Mouse (Mus musculus): ENCODE measurements around the gene Usp30. TPM values are rescaled to one million over a fixed set of nuclear protein-coding genes. Genes with fewer than 3 reads are reported as not detected.

Gene Usp30
- polyA plus RNA-seq (2012; rRNA removed), result 71.5 and 85.1 TPM in 2 replicates

DNA sequence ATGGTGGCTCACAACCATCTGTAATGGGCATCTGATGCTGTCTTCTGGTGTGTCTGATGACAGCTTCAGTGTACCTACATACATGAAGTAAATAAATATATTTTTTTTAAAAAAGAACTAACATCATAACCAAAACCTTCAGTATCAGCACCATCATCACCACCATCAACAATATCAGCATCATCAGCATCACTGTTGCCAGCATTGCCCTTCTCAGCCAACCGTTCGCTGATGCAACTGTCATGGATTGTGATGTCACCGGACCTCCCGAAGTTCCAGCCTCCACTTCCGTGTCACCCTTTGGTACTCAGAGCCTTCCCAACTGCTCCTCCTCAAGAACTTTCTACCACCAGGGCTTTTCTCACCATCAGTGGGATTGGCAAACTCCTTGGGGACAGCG is at the start of gene Usp30:
Gene Usp30, plus strand, starts transcription at position 301 of the 400 bp plus-strand sequence.
- Histone ChIP-seq H3K4me3 (ENCODE audit: control insufficient read depth, low read depth, low read length) (peak within 1 kb of the TSS; percentile 90), H3K36me3 (ENCODE audit: control insufficient read depth, insufficient read depth, low read length) (no peaks in the 10 kb centered on the region), H3K27ac (ENCODE audit: control insufficient read depth, insufficient read depth, low read depth, low read length) (peak within 1 kb of the TSS; percentile 78), H3K4me1 (ENCODE audit: control insufficient read depth, insufficient read depth, low read length) (peaks cover 2% of the 10 kb centered on the region; the same call in 1 of the 2 replicates), H3K27me3 (ENCODE audit: control insufficient read depth, insufficient read depth, low read length) (no peaks in the 10 kb centered on the region)
- TF ChIP-seq POLR2A (IDR thresholded peaks at IDR 0.05; ENCODE audit: control insufficient read depth, low read depth, low read length), result peak; percentile 74; the same call in 1 of the 2 replicates
- no peak for TF ChIP-seq CTCF (IDR thresholded peaks at IDR 0.05; ENCODE audit: control insufficient read depth, insufficient read depth, insufficient replicate concordance, low read depth, low read length)

GRCm38 (mm10) chr5:114024390-114024789 is 40.9 kb upstream of the Usp30 start:
- H3K4me3 ChIP-seq (ENCODE audit: control insufficient read depth, low read depth, low read length), result no peak overlapping the region
- TF ChIP-seq POLR2A (IDR thresholded peaks at IDR 0.05; ENCODE audit: control insufficient read depth, low read depth, low read length) (no peak), CTCF (IDR thresholded peaks at IDR 0.05; ENCODE audit: control insufficient read depth, insufficient read depth, insufficient replicate concordance, low read depth, low read length) (no peak)
- H3K4me1 ChIP-seq (ENCODE audit: control insufficient read depth, insufficient read depth, low read length), result peaks cover 3% of the 10 kb centered on the region; the same call in 1 of the 2 replicates
- H3K27ac ChIP-seq (ENCODE audit: control insufficient read depth, insufficient read depth, low read depth, low read length), result no peak overlapping the region
- no peaks in the 10 kb centered on the region for H3K27me3 ChIP-seq (ENCODE audit: control insufficient read depth, insufficient read depth, low read length)
- no peaks in the 10 kb centered on the region for H3K36me3 ChIP-seq (ENCODE audit: control insufficient read depth, insufficient read depth, low read length)

- Histone ChIP-seq H3K4me3 (ENCODE audit: control insufficient read depth, low read depth, low read length) (no peak overlapping the region), H3K36me3 (ENCODE audit: control insufficient read depth, insufficient read depth, low read length) (no peaks in the 10 kb centered on the region), H3K4me1 (ENCODE audit: control insufficient read depth, insufficient read depth, low read length) (peaks cover 3% of the 10 kb centered on the region; the same call in 1 of the 2 replicates), H3K27ac (ENCODE audit: control insufficient read depth, insufficient read depth, low read depth, low read length) (no peak overlapping the region), H3K27me3 (ENCODE audit: control insufficient read depth, insufficient read depth, low read length) (no peaks in the 10 kb centered on the region)
- TF ChIP-seq CTCF (IDR thresholded peaks at IDR 0.05; ENCODE audit: control insufficient read depth, insufficient read depth, insufficient replicate concordance, low read depth, low read length), result no peak
- TF ChIP-seq POLR2A (IDR thresholded peaks at IDR 0.05; ENCODE audit: control insufficient read depth, low read depth, low read length), result no peak
Measured at GRCm38 (mm10) chr5:114024885-114025284, 40.4 kb upstream of the Usp30 start.

GRCm38 (mm10) chr5:114027217-114027944 is 37.9 kb upstream of the Usp30 start:
- H3K27me3 ChIP-seq (ENCODE audit: control insufficient read depth, insufficient read depth, low read length), result no peaks in the 10 kb centered on the region
- TF ChIP-seq POLR2A (IDR thresholded peaks at IDR 0.05; ENCODE audit: control insufficient read depth, low read depth, low read length) (no peak), CTCF (IDR thresholded peaks at IDR 0.05; ENCODE audit: control insufficient read depth, insufficient read depth, insufficient replicate concordance, low read depth, low read length) (no peak)
- no peak overlapping the region for H3K27ac ChIP-seq (ENCODE audit: control insufficient read depth, insufficient read depth, low read depth, low read length)

DNA sequence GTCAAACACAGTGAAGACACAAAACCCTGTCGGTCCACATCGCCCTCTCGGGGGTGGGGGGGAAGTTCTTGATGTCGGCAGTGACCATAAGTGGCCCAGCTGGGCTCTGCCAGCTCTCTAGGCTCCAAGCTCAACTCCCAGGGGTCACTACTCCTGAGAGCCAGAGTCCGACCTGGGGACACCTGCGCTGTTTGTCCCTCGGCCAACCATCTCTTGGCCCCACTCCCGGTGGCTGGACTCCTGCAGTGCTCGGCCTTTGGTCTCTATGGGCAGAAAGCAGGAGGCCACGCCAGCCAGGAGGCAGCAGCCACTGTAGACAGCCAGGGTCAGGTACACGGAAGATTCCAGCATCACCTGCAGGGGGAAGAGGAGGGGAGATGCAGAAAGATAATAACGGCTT is 37.1 kb upstream of the Usp30 start:
- H3K4me1 ChIP-seq (ENCODE audit: control insufficient read depth, insufficient read depth, low read length), result peaks cover 7% of the 10 kb centered on the region
- H3K27me3 ChIP-seq (ENCODE audit: control insufficient read depth, insufficient read depth, low read length), result no peaks in the 10 kb centered on the region
- H3K36me3 ChIP-seq (ENCODE audit: control insufficient read depth, insufficient read depth, low read length), result no peaks in the 10 kb centered on the region
- H3K27ac ChIP-seq (ENCODE audit: control insufficient read depth, insufficient read depth, low read depth, low read length), result no peak overlapping the region
- H3K4me3 ChIP-seq (ENCODE audit: control insufficient read depth, low read depth, low read length), result no peak overlapping the region
- TF ChIP-seq POLR2A (IDR thresholded peaks at IDR 0.05; ENCODE audit: control insufficient read depth, low read depth, low read length), result no peak
- no peak for TF ChIP-seq CTCF (IDR thresholded peaks at IDR 0.05; ENCODE audit: control insufficient read depth, insufficient read depth, insufficient replicate concordance, low read depth, low read length)

More at GRCm38 (mm10) chr5:114027217-114027944, 37.9 kb upstream of the Usp30 start:
- H3K4me3 ChIP-seq (ENCODE audit: control insufficient read depth, low read depth, low read length), result no peak overlapping the region
- H3K36me3 ChIP-seq (ENCODE audit: control insufficient read depth, insufficient read depth, low read length), result no peaks in the 10 kb centered on the region
- peaks cover 7% of the 10 kb centered on the region for H3K4me1 ChIP-seq (ENCODE audit: control insufficient read depth, insufficient read depth, low read length)

DNA sequence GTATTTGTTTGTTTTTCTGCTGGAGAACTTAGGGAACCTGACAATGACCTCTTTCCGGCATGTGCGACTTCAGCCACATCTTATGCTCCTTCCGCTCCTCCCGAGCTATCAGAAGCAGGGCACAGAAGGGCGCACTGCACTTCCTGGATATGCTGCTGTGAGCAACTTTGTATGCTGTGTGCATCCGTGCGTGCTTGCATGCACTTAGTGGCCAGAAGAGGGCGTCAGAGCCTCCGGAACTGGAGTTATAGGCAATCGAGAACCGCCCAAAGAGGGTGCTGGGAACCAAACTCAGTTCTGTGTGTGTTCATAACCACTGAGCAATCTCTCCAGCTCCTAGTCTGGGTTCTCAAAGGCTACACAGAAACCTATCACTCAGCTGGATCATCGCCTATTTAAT is 34.6 kb upstream of the Usp30 start:
- H3K27ac ChIP-seq (ENCODE audit: control insufficient read depth, insufficient read depth, low read depth, low read length), result no peak overlapping the region
- H3K36me3 ChIP-seq (ENCODE audit: control insufficient read depth, insufficient read depth, low read length), result no peaks in the 10 kb centered on the region
- no peak for TF ChIP-seq POLR2A (IDR thresholded peaks at IDR 0.05; ENCODE audit: control insufficient read depth, low read depth, low read length)
- peak; percentile 26; the same call in 1 of the 2 replicates for TF ChIP-seq CTCF (IDR thresholded peaks at IDR 0.05; ENCODE audit: control insufficient read depth, insufficient read depth, insufficient replicate concordance, low read depth, low read length)
- no peak overlapping the region for H3K4me3 ChIP-seq (ENCODE audit: control insufficient read depth, low read depth, low read length)
- H3K27me3 ChIP-seq (ENCODE audit: control insufficient read depth, insufficient read depth, low read length), result no peaks in the 10 kb centered on the region
- H3K4me1 ChIP-seq (ENCODE audit: control insufficient read depth, insufficient read depth, low read length), result peaks cover 5% of the 10 kb centered on the region

DNA sequence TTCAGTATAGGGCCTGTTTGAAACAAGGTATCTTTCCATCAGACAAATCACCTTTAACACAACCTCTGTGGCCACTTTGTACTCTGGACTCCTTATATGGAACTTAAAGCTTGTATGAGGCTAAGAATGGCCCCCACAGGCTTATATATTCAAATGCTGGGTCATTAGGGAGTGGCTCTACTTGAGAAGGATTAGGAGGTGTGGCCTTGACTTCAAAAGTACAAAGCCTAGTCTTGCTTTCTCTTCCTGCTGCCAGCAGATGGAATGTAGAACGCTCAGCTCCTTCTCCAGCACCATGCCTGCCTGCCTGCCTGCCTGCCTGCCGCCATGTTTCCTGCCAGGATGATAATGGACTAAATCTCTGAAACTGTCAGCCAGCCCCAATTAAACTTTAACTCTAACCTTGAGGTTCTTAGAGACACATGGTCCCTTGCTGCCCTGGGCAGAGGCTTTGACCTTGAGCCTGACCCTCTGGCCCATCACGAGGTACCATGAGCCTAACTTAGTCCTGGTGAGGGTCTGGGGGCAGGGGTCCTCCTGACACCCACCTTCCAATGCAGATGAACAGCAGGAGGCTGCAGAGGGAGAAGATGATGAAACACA is 33.0 kb upstream of the Usp30 start:
- Histone ChIP-seq H3K27me3 (ENCODE audit: control insufficient read depth, insufficient read depth, low read length) (no peaks in the 10 kb centered on the region), H3K4me1 (ENCODE audit: control insufficient read depth, insufficient read depth, low read length) (peaks cover 5% of the 10 kb centered on the region), H3K36me3 (ENCODE audit: control insufficient read depth, insufficient read depth, low read length) (no peaks in the 10 kb centered on the region), H3K27ac (ENCODE audit: control insufficient read depth, insufficient read depth, low read depth, low read length) (no peak overlapping the region), H3K4me3 (ENCODE audit: control insufficient read depth, low read depth, low read length) (no peak overlapping the region)
- no peak for TF ChIP-seq POLR2A (IDR thresholded peaks at IDR 0.05; ENCODE audit: control insufficient read depth, low read depth, low read length)
- no peak for TF ChIP-seq CTCF (IDR thresholded peaks at IDR 0.05; ENCODE audit: control insufficient read depth, insufficient read depth, insufficient replicate concordance, low read depth, low read length)

Measured in testis, adult 2 months (tissue).